Mouse (Mus musculus): ENCODE results near the gene Bmper.

Gene Bmper

DNA sequence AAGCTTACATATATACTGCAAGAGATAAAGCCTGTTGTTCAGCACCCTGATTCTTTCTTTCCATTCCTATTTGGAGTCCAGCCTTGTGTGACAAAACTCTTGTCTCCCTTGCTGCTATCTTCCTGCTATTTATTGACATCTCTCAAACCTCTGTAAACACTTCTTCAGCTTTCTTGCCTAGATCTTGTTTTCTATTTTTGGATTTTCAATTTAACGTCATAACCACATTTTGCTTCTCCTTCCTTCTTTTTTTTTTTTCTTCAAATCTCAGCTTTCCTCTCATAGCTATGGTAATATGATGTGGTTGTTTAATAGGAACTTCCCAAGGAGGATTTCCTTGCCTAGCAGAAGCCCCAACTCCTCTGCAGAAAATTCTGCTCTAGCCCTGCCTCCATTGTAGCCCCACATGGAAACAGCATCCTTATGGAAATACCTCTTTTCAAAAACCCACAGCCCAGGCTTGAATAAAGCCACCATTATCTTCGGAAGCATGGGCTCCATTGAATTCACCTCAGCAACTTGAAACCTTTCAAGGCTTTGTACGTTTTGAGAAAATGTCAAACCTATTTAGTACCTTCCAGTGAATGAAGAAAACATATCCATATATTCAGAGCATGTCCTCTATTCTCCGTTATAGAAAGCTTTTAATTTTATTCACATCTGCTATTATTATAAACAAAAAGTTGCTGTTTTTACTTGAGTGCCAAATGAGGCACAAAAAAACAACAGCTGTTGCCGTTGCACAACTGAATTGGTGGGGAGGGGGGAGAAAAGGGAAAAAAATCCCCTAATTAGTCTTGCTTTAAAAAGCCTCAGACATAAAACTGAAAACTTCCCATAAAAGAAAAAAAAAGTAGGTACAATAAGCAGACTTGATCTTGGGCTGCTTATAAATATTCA is 155.2 kb downstream of the Bmper start:
- DNase-seq, result no peak

DNA sequence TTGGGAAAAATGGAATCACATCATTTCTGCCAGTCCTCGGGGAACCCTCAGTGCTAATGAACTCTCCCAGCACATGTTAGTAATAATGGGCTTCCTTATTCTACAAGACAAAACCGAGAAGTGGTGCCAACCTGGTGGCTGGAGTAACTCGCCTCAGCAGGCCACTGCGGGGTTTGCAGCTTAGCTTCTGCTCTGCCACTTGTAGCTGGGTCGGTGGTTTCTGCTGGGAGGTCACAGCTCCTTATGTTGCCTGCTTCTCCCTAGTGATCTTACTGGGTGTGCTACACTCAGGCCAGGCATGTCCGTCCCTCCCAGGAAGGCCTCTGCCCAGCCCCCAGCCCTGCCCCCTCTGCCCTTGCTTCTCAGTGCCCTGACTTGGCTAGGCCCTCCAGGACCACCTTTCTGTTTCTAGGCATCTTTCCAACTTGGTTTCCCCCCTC is 155.9 kb downstream of the Bmper start:
- no peak for DNase-seq

- DNase-seq, result no peak
Observed at GRCm38 (mm10) chr9:23380171-23380835, 157.4 kb downstream of the Bmper start.

DNA sequence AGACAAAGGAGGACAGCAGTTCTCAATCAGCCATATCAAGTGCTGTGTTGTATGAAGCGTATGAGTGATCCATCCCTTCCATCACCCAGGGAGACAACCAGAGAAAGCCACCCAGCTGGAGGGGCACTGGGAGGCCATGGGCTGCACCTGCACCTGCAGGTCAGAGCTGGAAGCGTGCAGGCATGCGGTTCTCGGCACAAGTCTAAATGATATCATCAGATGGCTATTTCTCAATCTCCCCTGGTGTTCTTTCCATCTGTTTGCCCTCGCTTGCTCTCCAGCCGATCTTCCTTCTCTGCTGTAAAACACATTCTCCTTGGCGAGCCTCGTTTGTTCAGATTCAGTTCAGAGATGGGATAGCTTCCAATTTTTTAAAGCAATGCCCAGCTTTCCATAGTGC is 160.4 kb downstream of the Bmper start:
- no peak for DNase-seq

DNA sequence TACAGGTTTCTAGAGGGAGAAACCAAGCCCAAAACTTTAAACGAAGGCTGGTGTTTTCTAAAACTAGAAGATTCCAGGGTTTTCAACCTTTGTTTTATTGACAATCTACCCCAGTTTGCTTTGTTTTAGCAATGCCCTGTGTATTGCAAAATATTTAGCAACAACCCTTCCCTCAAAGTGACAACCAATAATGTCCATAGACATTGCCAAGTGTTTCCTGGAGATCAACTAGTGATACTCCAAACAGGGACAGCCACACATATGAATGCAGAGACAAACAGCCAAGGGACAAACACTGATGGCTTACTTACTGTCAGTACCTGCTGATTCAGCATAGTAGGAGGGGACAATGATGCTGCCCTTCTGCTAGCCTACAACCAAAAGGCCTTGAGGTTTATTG is 161.0 kb downstream of the Bmper start:
- no peak for DNase-seq

DNA sequence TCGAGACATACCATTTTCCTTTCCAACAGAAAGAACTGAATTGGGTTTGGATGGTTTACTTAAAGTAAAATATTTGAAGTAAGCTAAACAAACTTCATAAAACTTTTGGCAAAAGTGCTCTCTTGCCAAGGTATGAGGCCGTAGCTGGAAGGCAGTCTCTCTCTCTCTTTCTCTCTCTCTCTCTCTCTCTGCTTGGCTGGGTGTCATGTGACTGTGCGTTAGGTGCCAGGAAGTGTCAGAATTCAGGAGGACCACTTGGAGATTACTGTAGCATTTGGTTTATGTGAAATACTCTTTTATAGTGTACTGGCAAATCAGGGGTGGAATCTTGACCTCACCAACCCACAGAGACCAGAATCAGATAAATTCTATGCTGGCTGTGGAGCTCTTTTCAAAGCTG is 162.0 kb downstream of the Bmper start:
- DNase-seq, result no peak

GRCm38 (mm10) chr9:23386201-23386600 is 163.3 kb downstream of the Bmper start:
- DNase-seq, result no peak

GRCm38 (mm10) chr9:23390118-23390517 is 167.2 kb downstream of the Bmper start:
- no peak for DNase-seq

DNA sequence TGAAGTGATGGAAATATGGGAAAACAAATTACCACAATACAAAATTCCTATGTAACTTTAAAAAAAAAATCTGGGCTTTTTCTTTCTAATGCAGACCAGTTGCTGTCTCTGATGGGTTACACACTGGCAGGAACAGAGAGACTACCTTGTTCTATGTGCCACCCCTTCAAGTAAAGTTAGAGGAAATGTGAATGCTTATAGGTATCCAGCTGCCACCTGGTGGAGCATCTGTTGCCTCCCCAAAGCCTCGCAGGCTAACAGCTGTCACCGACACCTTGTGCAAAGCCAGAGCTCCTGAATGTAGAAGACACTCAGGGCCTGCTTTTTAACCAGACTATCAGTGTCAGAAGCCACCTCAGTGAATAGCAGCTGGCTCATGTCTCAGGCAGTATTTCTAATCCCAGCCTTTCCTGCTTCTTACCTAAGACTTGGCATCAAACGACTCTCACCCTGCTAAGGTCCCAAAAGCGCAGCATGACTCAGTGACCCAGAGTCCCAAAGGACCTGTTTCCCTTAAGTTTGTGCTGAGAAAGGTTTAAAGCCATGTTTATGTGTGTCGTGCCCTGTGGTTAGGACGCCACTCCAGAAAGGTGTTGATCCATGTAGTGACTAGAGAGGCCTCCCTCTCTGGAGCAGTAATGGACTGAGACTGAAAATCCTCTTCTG is 171.9 kb downstream of the Bmper start:
- no peak for DNase-seq

GRCm38 (mm10) chr9:23396186-23396585 is 173.3 kb downstream of the Bmper start:
- DNase-seq, result no peak

- no peak for DNase-seq
Observed at GRCm38 (mm10) chr9:23397876-23398275, 175.0 kb downstream of the Bmper start.

DNA sequence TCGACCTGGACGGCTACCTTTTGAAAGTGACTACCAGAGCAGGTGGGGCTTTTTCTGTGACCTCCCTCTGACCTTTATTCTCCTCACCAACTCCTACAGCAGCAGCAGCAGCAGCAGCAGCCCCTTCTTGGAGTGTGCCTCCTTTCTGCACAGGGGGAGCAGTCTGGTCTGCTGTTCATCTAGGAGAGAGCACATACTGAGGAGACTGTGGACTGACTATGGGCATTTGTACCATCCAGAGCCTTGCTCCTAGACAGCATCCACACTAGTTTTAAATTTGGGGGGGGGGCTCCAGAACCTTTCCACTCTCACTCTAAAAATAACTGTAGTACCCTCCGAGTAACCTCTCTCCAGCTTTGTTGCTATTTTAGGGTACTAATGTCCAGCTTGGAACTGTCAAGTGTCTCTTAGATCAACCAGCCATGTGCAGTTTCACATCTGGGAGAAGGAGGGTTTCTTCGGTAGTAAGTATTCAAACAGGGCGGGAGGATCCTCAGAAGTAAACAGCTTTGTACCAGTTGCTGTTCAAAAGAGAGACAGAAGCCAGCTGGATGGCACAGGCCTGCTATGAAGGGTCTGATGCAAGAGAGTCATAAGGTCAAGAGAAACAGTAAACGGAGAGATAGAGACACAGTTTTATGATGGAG is 176.9 kb downstream of the Bmper start:
- no peak for DNase-seq

DNA sequence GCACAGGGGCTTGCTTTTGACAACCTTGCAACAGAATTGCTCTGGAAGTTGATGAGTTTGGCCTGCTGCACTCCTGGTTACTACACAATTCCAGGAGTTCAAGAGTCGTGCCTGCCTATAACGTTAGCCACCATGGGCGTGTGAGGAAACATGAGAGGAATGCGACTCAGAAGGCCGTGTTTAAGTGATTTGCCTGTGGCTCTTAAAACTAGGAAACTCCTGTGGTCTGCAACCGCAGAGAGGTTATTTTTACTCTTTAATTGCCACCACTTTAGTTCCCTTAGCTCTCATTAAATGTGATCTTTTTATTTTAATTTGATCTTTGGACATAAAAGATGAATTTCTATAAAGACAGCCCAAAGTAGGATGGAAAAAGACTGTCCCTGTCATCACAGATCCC is 184.5 kb downstream of the Bmper start:
- DNase-seq, result no peak

- DNase-seq, result no peak
Observed at GRCm38 (mm10) chr9:23407935-23408781, 185.3 kb downstream of the Bmper start.

GRCm38 (mm10) chr9:23410567-23410966 is 187.7 kb downstream of the Bmper start:
- DNase-seq, result no peak

- DNase-seq, result peak; percentile 38
Observed at GRCm38 (mm10) chr9:23412956-23413355, 190.1 kb downstream of the Bmper start.

GRCm38 (mm10) chr9:23419107-23419506 is 196.2 kb downstream of the Bmper start:
- DNase-seq, result no peak

DNA sequence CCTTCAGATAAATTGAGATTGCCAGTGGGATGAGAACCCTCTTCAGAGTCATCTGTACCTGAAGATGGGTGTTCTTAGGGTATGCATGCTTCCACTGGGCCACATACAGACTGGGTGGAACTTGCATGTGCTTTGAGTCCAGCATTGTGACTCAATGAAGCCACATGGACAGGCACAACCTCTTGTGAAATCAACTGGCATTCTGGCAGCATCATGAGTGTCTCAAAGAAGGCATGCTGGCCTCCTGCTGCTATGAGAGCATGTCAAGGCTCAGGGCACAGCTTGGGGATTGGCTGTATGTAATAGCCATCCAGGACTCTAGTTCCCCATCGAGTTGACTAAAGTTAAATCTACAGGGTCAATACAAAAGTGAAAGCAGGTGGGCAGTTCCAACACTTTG is 200.9 kb downstream of the Bmper start:
- DNase-seq, result no peak

- DNase-seq, result no peak
Observed at GRCm38 (mm10) chr9:23432631-23433030, 209.8 kb downstream of the Bmper start.

DNA sequence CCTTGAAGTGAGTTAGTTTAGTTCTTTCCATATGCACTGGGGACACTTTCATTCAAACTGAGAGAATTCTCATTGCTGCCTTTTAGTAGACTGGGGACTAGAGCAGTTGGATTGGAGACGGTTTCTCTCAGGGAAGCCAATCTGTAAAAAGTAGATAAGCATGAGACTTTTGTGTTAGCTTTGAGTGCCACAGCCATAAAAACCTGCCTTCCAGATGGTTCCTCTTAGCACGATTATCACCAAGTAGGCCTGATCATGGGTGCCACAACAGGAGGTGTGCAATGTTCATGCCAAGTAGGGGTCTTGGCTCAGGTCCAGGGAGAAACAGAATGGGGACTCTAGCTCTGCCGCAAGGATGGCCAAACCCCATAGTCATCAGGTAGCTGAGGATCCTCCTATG is 210.4 kb downstream of the Bmper start:
- no peak for DNase-seq

- DNase-seq, result peak; percentile 45
Observed at GRCm38 (mm10) chr9:23436751-23437150, 213.9 kb downstream of the Bmper start.

DNA sequence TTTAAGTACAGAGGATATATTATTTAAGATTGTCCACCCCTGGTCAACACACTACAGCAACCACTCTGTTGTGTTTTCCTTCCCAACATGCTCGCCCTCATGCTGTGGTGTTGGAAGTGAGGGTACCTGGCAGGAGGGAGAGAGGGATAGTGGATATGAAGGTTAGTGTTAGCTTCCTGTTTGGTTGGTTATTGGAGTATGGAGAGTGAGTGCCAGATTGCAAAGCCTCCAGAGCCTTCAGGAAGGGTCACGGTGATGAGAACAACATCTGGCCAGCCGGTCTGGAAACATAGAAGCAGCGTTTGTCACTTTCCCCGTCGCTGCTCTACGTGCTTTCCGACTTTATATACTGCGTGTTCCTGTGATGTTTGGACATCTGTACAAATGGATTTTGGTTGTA is 215.8 kb downstream of the Bmper start:
- no peak for DNase-seq
